Mouse (Mus musculus): Measurements from ENCODE around the gene Lad1. TPM values are rescaled to one million over a fixed set of nuclear protein-coding genes. Genes with fewer than 3 reads are reported as not detected.

The Lad1 gene
- polyA plus RNA-seq (2014; fragmentation: Illumina TruSeq; extraction: RNeasy Lipid Tissue Mini Kit (QIAGEN cat#74804); ENCODE audit: low read depth, low replicate concordance), result 27.6 TPM

DNA sequence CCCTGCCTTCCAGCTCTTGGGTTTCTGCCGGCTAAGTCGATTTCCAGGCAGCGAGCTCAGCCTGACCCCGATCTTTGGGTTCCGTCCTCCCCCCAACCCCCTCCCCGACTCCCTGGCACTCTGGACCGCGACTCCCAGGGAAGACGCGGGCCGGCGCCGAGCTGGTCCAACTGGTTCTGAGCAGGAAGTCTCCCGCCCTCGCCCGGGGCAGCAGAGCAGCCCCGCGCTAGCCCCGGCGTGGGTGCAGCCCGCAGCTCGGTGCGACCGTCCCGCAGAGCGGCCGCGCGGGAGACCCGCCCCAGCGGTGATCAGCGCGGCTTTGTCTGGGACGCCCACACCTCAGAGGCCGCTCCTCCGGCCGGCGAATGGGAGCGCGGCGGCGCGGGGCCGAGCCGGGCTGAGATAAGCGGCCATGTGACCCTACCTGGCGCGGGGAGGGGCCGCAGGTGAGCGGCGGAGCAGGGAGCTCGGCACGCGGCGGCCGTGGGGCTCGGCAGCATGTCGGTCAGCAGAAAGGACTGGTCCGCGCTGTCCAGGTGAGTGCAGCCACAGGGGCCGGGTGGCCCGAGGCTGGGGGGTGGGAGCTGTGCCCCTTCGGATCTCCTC, at the start of gene Lad1:
Gene Lad1, plus strand, starts transcription at position 118 of the 606 bp plus-strand sequence.

DNA sequence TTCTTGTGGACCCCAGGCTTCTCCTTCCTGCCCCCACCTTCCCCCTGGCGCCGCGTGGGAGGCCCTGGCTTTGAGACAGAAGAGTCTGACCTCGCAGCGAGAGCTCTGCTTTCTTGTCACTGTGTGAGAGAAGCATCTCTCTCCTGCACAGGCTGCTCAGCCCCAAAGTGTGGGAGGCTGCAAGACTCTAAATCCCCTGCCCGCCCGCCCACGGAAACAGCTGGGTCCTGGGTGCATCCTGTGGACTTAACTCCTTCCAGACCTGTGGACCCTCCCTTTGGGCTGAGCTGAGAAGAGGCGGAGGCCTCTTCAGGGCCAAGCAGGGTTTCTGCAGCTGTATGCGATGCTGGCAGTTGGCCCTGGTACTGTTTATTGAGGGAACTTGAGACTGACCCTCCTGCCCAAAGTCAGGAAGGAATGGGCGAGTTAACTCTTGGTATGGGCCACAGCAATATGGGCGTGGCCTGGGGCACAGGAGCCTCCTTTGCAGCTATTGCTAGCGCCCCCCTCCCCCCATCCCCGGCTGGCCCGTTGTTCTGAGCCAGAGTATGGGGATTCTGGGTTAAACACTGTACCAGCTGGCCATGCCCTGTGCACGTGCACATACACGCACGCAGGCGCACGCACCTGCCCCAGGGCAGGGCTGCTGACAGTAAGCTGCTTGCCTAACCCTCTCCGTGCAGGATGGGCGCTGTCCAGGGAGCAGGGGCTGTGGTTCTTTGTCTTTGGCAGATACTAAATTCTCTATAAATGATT, 39.4 kb upstream of the Lad1 start, which contains the start of gene Tnni1:
Gene Tnni1, plus strand, starts transcription at position 655 of the 756 bp plus-strand sequence.

DNA sequence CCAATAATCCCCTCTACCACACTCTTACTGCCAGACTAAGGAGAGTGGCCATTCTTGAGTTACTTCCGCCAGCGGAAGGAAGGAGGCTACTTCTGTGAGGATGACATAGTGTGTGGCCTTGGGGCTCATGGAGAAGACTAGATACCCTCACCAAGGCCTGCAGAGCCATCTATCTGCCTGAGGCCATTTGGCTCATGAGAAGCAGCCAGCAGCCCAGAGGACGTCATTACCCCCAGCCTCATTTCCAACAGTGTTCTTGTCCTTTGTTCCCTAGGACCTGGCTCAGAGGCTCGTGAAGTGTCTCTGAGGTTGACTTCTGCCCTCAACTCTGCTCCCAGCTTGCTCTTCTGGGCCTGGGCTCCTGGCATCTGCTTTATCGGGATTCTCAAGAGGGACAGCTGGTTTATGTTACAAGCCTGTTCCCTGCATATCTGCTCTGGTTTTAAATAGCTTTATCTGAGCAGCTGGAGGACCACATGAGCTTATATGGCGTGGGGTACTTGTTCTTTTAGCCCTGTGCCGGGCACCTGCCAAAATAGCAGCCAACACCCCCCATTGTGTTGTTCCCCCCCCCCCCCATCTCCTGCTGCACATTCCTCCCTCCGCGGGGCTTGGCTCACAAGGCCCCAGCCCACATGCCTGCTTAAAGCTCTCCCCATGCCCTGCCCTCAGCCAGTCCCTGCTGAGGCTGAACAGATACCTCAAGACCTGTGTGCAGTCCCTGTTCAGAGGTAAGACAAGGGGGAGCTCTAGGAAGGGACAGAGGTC, 17.5 kb downstream of the Lad1 start, which contains the start of gene Tnnt2:
Gene Tnnt2, plus strand, starts transcription at position 639 of the 768 bp plus-strand sequence.

Other genes with a start within 250 kb of the Lad1 start
- gene Nav1, start 211.3 kb upstream of the Lad1 start, polyA plus RNA-seq (2014; fragmentation: Illumina TruSeq; extraction: RNeasy Lipid Tissue Mini Kit (QIAGEN cat#74804); ENCODE audit: low read depth, low replicate concordance), result 22.9 TPM
- 215 TPM for gene Csrp1, start 98.5 kb upstream of the Lad1 start, polyA plus RNA-seq (2014; fragmentation: Illumina TruSeq; extraction: RNeasy Lipid Tissue Mini Kit (QIAGEN cat#74804); ENCODE audit: low read depth, low replicate concordance)
- gene Phlda3, start 52.5 kb upstream of the Lad1 start, polyA plus RNA-seq (2014; fragmentation: Illumina TruSeq; extraction: RNeasy Lipid Tissue Mini Kit (QIAGEN cat#74804); ENCODE audit: low read depth, low replicate concordance), result 77.5 TPM
- gene Tnni1, start 39.2 kb upstream of the Lad1 start, polyA plus RNA-seq (2014; fragmentation: Illumina TruSeq; extraction: RNeasy Lipid Tissue Mini Kit (QIAGEN cat#74804); ENCODE audit: low read depth, low replicate concordance), result 0.31 TPM
- 29.7 TPM for gene Tnnt2, start 17.8 kb downstream of the Lad1 start, polyA plus RNA-seq (2014; fragmentation: Illumina TruSeq; extraction: RNeasy Lipid Tissue Mini Kit (QIAGEN cat#74804); ENCODE audit: low read depth, low replicate concordance)
- gene Pkp1, start 100.6 kb downstream of the Lad1 start, polyA plus RNA-seq (2014; fragmentation: Illumina TruSeq; extraction: RNeasy Lipid Tissue Mini Kit (QIAGEN cat#74804); ENCODE audit: low read depth, low replicate concordance), result 2.0 TPM
- gene Igfn1, start 187.7 kb downstream of the Lad1 start, polyA plus RNA-seq (2014; fragmentation: Illumina TruSeq; extraction: RNeasy Lipid Tissue Mini Kit (QIAGEN cat#74804); ENCODE audit: low read depth, low replicate concordance), result 0.73 TPM
- 45.9 TPM for gene Tmem9, start 189.6 kb downstream of the Lad1 start, polyA plus RNA-seq (2014; fragmentation: Illumina TruSeq; extraction: RNeasy Lipid Tissue Mini Kit (QIAGEN cat#74804); ENCODE audit: low read depth, low replicate concordance)
- not detected for gene Ascl5, start 232.2 kb downstream of the Lad1 start, polyA plus RNA-seq (2014; fragmentation: Illumina TruSeq; extraction: RNeasy Lipid Tissue Mini Kit (QIAGEN cat#74804); ENCODE audit: low read depth, low replicate concordance)
- 0.46 TPM for gene Cacna1s, start 234.2 kb downstream of the Lad1 start, polyA plus RNA-seq (2014; fragmentation: Illumina TruSeq; extraction: RNeasy Lipid Tissue Mini Kit (QIAGEN cat#74804); ENCODE audit: low read depth, low replicate concordance)

Data from adipose tissue, adult 10 weeks (tissue).